Mouse (Mus musculus): Measurements from ENCODE around the gene Rab3d. TPM values are rescaled to one million over a fixed set of nuclear protein-coding genes. Genes with fewer than 3 reads are reported as not detected.

Gene Rab3d
- polyA plus RNA-seq, 1 experiment from 2014 or later = 10.8 TPM

- H3K4me2 ChIP-seq (ENCODE audit: low read depth, low read length) = no peak overlapping the region
- H3K4me3 ChIP-seq (ENCODE audit: low read length) = no peak overlapping the region
- no peaks in the 10 kb centered on the region for H3K9me3 ChIP-seq (replicated peaks; ENCODE audit: control insufficient read depth, low read length)
- no peaks in the 10 kb centered on the region for H3K36me3 ChIP-seq (ENCODE audit: control insufficient read depth, insufficient read depth)
- no peaks in the 10 kb centered on the region for H3K27me3 ChIP-seq (ENCODE audit: control insufficient read depth, insufficient read depth, low read length)
- H3K27ac ChIP-seq (ENCODE audit: low read length) = peak overlapping the region; percentile 88
- peak; percentile 87 for ATAC-seq (replicated peaks; ENCODE audit: extremely low read depth, insufficient read depth, low FRiP score)
- peaks cover 24% of the 10 kb centered on the region for H3K4me1 ChIP-seq (ENCODE audit: control insufficient read depth, insufficient read depth, low read length)
- H3K9ac ChIP-seq (ENCODE audit: low read length) = no peak overlapping the region
- WGBS = 21% methylated on average over 6 of the region's 6 CpGs
Observed at GRCm38 (mm10) chr9:21924099-21924493, 6.1 kb upstream of the Rab3d start.

- H3K4me3 ChIP-seq (ENCODE audit: low read length) = no peak overlapping the region
- H3K27me3 ChIP-seq (ENCODE audit: control insufficient read depth, insufficient read depth, low read length) = no peaks in the 10 kb centered on the region
- peak overlapping the region; percentile 88 for H3K27ac ChIP-seq (ENCODE audit: low read length)
- no peaks in the 10 kb centered on the region for H3K36me3 ChIP-seq (ENCODE audit: control insufficient read depth, insufficient read depth)
- H3K9ac ChIP-seq (ENCODE audit: low read length) = no peak overlapping the region
- H3K4me2 ChIP-seq (ENCODE audit: low read depth, low read length) = no peak overlapping the region
- no peaks in the 10 kb centered on the region for H3K9me3 ChIP-seq (replicated peaks; ENCODE audit: control insufficient read depth, low read length)
- WGBS = 23% methylated on average over 3 of the region's 3 CpGs
- H3K4me1 ChIP-seq (ENCODE audit: control insufficient read depth, insufficient read depth, low read length) = peaks cover 25% of the 10 kb centered on the region
- no peak for ATAC-seq (replicated peaks; ENCODE audit: extremely low read depth, insufficient read depth, low FRiP score)
Observed at GRCm38 (mm10) chr9:21923490-21924098, 5.6 kb upstream of the Rab3d start.

GRCm38 (mm10) chr9:21923036-21923435 lies 5.0 kb upstream of the Rab3d start:
- no peaks in the 10 kb centered on the region for H3K27me3 ChIP-seq (ENCODE audit: control insufficient read depth, insufficient read depth, low read length)
- H3K9ac ChIP-seq (ENCODE audit: low read length) = no peak overlapping the region
- no peaks in the 10 kb centered on the region for H3K36me3 ChIP-seq (ENCODE audit: control insufficient read depth, insufficient read depth)
- peak overlapping the region; percentile 88 for H3K27ac ChIP-seq (ENCODE audit: low read length)
- whole genome bisulfite sequencing = 87% methylated on average over 4 of the region's 4 CpGs
- no peaks in the 10 kb centered on the region for H3K9me3 ChIP-seq (replicated peaks; ENCODE audit: control insufficient read depth, low read length)
- no peak for ATAC-seq (replicated peaks; ENCODE audit: extremely low read depth, insufficient read depth, low FRiP score)
- peaks cover 29% of the 10 kb centered on the region for H3K4me1 ChIP-seq (ENCODE audit: control insufficient read depth, insufficient read depth, low read length)
- H3K4me2 ChIP-seq (ENCODE audit: low read depth, low read length) = no peak overlapping the region
- no peak overlapping the region for H3K4me3 ChIP-seq (ENCODE audit: low read length)

- Histone ChIP-seq H3K27me3 (ENCODE audit: control insufficient read depth, insufficient read depth, low read length) (no peaks in the 10 kb centered on the region), H3K4me2 (ENCODE audit: low read depth, low read length) (peak overlapping the region; percentile 86), H3K27ac (ENCODE audit: low read length) (no peak overlapping the region), H3K4me3 (ENCODE audit: low read length) (peak overlapping the region; percentile 69), H3K9me3 (replicated peaks; ENCODE audit: control insufficient read depth, low read length) (no peaks in the 10 kb centered on the region), H3K9ac (ENCODE audit: low read length) (no peak overlapping the region), H3K4me1 (ENCODE audit: control insufficient read depth, insufficient read depth, low read length) (peaks cover 14% of the 10 kb centered on the region), H3K36me3 (ENCODE audit: control insufficient read depth, insufficient read depth) (no peaks in the 10 kb centered on the region)
- no peak for ATAC-seq (replicated peaks; ENCODE audit: extremely low read depth, insufficient read depth, low FRiP score)
- 20% methylated on average over 5 of the region's 5 CpGs for WGBS
Observed at GRCm38 (mm10) chr9:21918692-21919384, 846 bp upstream of the Rab3d start.

- peak overlapping the region; percentile 72 for H3K9ac ChIP-seq (ENCODE audit: low read length)
- H3K4me3 ChIP-seq (ENCODE audit: low read length) = peak overlapping the region; percentile 69
- no peaks in the 10 kb centered on the region for H3K27me3 ChIP-seq (ENCODE audit: control insufficient read depth, insufficient read depth, low read length)
- peaks cover 5% of the 10 kb centered on the region; the same call in 1 of the 2 replicates for H3K4me1 ChIP-seq (ENCODE audit: control insufficient read depth, insufficient read depth, low read length)
- peak overlapping the region; percentile 86 for H3K4me2 ChIP-seq (ENCODE audit: low read depth, low read length)
- H3K9me3 ChIP-seq (replicated peaks; ENCODE audit: control insufficient read depth, low read length) = no peaks in the 10 kb centered on the region
- peak; percentile 25 for ATAC-seq (replicated peaks; ENCODE audit: extremely low read depth, insufficient read depth, low FRiP score)
- H3K27ac ChIP-seq (ENCODE audit: low read length) = peak overlapping the region; percentile 17; the same call in 1 of the 2 replicates
- WGBS = 2% methylated on average over 33 of the region's 35 CpGs
- no peaks in the 10 kb centered on the region for H3K36me3 ChIP-seq (ENCODE audit: control insufficient read depth, insufficient read depth)
Observed at GRCm38 (mm10) chr9:21917493-21918034, 428 bp downstream of the Rab3d start.

- no peaks in the 10 kb centered on the region for H3K27me3 ChIP-seq (ENCODE audit: control insufficient read depth, insufficient read depth, low read length)
- no peak for ATAC-seq (replicated peaks; ENCODE audit: extremely low read depth, insufficient read depth, low FRiP score)
- peak overlapping the region; percentile 69 for H3K4me3 ChIP-seq (ENCODE audit: low read length)
- H3K4me1 ChIP-seq (ENCODE audit: control insufficient read depth, insufficient read depth, low read length) = peaks cover 5% of the 10 kb centered on the region; the same call in 1 of the 2 replicates
- no peaks in the 10 kb centered on the region for H3K36me3 ChIP-seq (ENCODE audit: control insufficient read depth, insufficient read depth)
- no peak overlapping the region for H3K27ac ChIP-seq (ENCODE audit: low read length)
- no peaks in the 10 kb centered on the region for H3K9me3 ChIP-seq (replicated peaks; ENCODE audit: control insufficient read depth, low read length)
- peak overlapping the region; percentile 72 for H3K9ac ChIP-seq (ENCODE audit: low read length)
- peak overlapping the region; percentile 86 for H3K4me2 ChIP-seq (ENCODE audit: low read depth, low read length)
- WGBS = 67% methylated on average over 3 of the region's 3 CpGs
Observed at GRCm38 (mm10) chr9:21916851-21917492, 1.0 kb downstream of the Rab3d start.

GRCm38 (mm10) chr9:21909474-21910223 lies 8.3 kb downstream of the Rab3d start:
- H3K9me3 ChIP-seq (replicated peaks; ENCODE audit: control insufficient read depth, low read length) = no peaks in the 10 kb centered on the region; the same call in 1 of the 2 replicates
- WGBS = 70% methylated on average over 10 of the region's 10 CpGs
- no peaks in the 10 kb centered on the region for H3K27me3 ChIP-seq (ENCODE audit: control insufficient read depth, insufficient read depth, low read length)
- no peak overlapping the region for H3K9ac ChIP-seq (ENCODE audit: low read length)
- no peak overlapping the region for H3K4me3 ChIP-seq (ENCODE audit: low read length)
- no peak for ATAC-seq (replicated peaks; ENCODE audit: extremely low read depth, insufficient read depth, low FRiP score)
- H3K4me1 ChIP-seq (ENCODE audit: control insufficient read depth, insufficient read depth, low read length) = no peaks in the 10 kb centered on the region
- H3K36me3 ChIP-seq (ENCODE audit: control insufficient read depth, insufficient read depth) = no peaks in the 10 kb centered on the region
- H3K27ac ChIP-seq (ENCODE audit: low read length) = no peak overlapping the region
- H3K4me2 ChIP-seq (ENCODE audit: low read depth, low read length) = no peak overlapping the region

- Histone ChIP-seq H3K4me2 (ENCODE audit: low read depth, low read length) (no peak overlapping the region), H3K4me1 (ENCODE audit: control insufficient read depth, insufficient read depth, low read length) (no peaks in the 10 kb centered on the region), H3K9ac (ENCODE audit: low read length) (no peak overlapping the region), H3K27me3 (ENCODE audit: control insufficient read depth, insufficient read depth, low read length) (no peaks in the 10 kb centered on the region), H3K4me3 (ENCODE audit: low read length) (no peak overlapping the region), H3K36me3 (ENCODE audit: control insufficient read depth, insufficient read depth) (no peaks in the 10 kb centered on the region), H3K9me3 (replicated peaks; ENCODE audit: control insufficient read depth, low read length) (no peaks in the 10 kb centered on the region; the same call in 1 of the 2 replicates), H3K27ac (ENCODE audit: low read length) (no peak overlapping the region)
- no peak for ATAC-seq (replicated peaks; ENCODE audit: extremely low read depth, insufficient read depth, low FRiP score)
- WGBS = 62% methylated on average over 11 of the region's 11 CpGs
Observed at GRCm38 (mm10) chr9:21908216-21908615, 9.8 kb downstream of the Rab3d start.

Data from heart, embryonic 16.5 days (tissue).